Mouse (Mus musculus): ENCODE data around the gene D1Ertd622e. TPM values are rescaled to one million over a fixed set of nuclear protein-coding genes. Genes with fewer than 3 reads are reported as not detected.

D1Ertd622e gene
- polyA plus RNA-seq, 1 experiment = 13.7 TPM

GRCm38 (mm10) chr1:97650072-97650471, 11.8 kb downstream of the D1Ertd622e start:
- DNase-seq = no peak
- Histone ChIP-seq H3K4me3 (replicated peaks; ENCODE audit: extremely low read depth, low read depth, low read length) (no peak overlapping the region), H3K4me1 (ENCODE audit: control insufficient read depth, insufficient read depth, low read length) (peaks cover 3% of the 10 kb centered on the region)
- TF ChIP-seq CTCF (IDR thresholded peaks at IDR 0.05; ENCODE audit: insufficient read depth, low read length) (no peak), POLR2A (IDR thresholded peaks at IDR 0.05; ENCODE audit: borderline replicate concordance, extremely low read depth, low read depth, low read length) (no peak)
- WGBS = 32% methylated on average over 6 of the region's 6 CpGs

GRCm38 (mm10) chr1:97647037-97647436, 14.8 kb downstream of the D1Ertd622e start:
- TF ChIP-seq CTCF (IDR thresholded peaks at IDR 0.05; ENCODE audit: insufficient read depth, low read length) = peak; percentile 39
- no peak for TF ChIP-seq POLR2A (IDR thresholded peaks at IDR 0.05; ENCODE audit: borderline replicate concordance, extremely low read depth, low read depth, low read length)
- Histone ChIP-seq H3K4me1 (ENCODE audit: control insufficient read depth, insufficient read depth, low read length) (peaks cover 3% of the 10 kb centered on the region), H3K4me3 (replicated peaks; ENCODE audit: extremely low read depth, low read depth, low read length) (no peak overlapping the region)
- WGBS = 96% methylated on average over 1 of the region's 1 CpGs
- DNase-seq = no peak

DNA sequence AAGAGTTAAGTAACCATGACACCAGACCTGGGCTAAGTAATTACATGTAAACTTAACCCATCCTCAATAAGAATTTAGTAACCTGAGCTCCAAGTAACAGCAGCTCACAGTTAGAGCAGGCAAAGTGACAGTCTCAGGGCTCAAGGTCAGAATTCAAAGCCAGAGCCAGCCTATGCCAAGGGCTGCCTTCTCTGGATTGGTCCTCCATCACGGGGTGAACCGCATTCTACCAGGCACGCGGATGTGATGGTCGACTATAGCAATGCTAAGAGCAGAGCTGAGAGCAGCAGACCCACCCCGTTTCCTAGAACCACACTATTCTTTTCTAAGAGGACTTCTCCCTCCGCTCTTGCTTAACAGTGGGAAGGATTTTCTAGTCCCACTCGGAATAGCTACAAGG, 27.8 kb downstream of the D1Ertd622e start:
- 88% methylated on average over 8 of the region's 8 CpGs for WGBS
- Histone ChIP-seq H3K4me1 (ENCODE audit: control insufficient read depth, insufficient read depth, low read length) (no peaks in the 10 kb centered on the region), H3K4me3 (replicated peaks; ENCODE audit: extremely low read depth, low read depth, low read length) (no peak overlapping the region)
- DNase-seq = no peak
- no peak for TF ChIP-seq CTCF (IDR thresholded peaks at IDR 0.05; ENCODE audit: insufficient read depth, low read length)
- no peak for TF ChIP-seq POLR2A (IDR thresholded peaks at IDR 0.05; ENCODE audit: borderline replicate concordance, extremely low read depth, low read depth, low read length)

DNA sequence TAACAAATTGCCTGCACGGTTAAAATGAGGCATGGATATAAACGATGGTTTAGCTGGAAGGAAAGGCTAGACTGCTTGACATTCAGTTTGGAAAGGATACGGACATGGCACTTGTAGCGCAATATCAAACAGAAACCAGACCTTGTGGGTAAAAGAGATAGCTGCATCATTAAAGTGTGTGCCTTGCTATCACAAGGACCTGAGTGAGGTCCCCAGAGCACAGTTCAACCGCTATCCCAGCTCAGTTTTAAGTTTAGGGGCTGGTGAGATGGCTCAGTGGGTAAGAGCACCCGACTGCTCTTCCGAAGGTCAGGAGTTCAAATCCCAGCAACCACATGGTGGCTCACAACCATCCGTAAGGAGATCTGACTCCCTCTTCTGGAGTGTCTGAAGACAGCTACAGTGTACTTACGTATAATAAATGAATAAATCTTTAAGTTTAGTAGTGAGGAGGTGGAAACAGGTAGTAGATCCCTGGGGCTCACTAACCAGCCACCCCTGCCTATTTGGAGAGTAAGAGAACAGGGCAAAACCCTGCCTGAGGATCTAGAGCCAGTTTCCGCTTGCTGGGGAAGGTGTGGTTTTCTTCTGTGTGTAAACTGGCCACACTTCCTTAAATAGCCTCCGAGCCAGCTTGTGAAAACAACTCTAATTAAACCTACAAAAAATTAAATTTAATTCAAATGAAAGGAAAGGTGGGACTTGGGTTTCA, 29.2 kb downstream of the D1Ertd622e start:
- no peaks in the 10 kb centered on the region for H3K4me1 ChIP-seq (ENCODE audit: control insufficient read depth, insufficient read depth, low read length)
- no peak for DNase-seq
- WGBS = 80% methylated on average over 11 of the region's 11 CpGs
- no peak overlapping the region for H3K4me3 ChIP-seq (replicated peaks; ENCODE audit: extremely low read depth, low read depth, low read length)
- no peak for TF ChIP-seq CTCF (IDR thresholded peaks at IDR 0.05; ENCODE audit: insufficient read depth, low read length)
- no peak for TF ChIP-seq POLR2A (IDR thresholded peaks at IDR 0.05; ENCODE audit: borderline replicate concordance, extremely low read depth, low read depth, low read length)

DNA sequence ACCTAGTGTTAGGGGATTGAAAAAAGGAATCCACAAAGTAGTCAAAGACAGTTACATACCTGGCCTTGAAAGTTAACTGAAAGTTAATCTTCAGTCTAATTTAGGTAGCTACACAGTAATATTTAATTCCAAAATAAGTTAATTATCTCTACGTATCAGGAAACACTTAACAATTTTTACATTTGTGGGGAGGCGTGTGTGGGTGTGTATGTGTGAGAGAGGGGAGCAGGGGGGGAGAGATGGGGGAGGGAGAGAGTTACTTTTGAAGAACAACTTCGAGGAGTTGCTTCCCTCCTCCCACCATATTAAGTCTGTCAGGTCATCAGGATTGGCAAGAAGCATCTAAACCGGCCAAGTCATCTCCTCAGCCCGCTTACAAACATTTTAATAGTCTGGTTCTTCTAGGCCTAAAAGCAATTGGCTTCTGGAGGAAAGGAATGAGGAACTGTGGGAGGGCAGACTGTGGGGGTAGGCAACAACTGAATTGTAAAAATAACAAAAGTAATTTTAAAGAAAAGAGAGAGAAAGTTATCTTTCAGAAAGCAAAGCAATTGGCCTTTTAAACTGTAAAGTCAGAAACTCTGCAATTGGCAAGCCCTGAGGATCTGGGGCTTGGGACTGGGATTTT, 29.9 kb downstream of the D1Ertd622e start:
- no peak for DNase-seq
- H3K4me3 ChIP-seq (replicated peaks; ENCODE audit: extremely low read depth, low read depth, low read length) = no peak overlapping the region
- no peak for TF ChIP-seq POLR2A (IDR thresholded peaks at IDR 0.05; ENCODE audit: borderline replicate concordance, extremely low read depth, low read depth, low read length)
- no peak for TF ChIP-seq CTCF (IDR thresholded peaks at IDR 0.05; ENCODE audit: insufficient read depth, low read length)
- H3K4me1 ChIP-seq (ENCODE audit: control insufficient read depth, insufficient read depth, low read length) = no peaks in the 10 kb centered on the region
- 73% methylated on average over 5 of the region's 5 CpGs for WGBS

DNA sequence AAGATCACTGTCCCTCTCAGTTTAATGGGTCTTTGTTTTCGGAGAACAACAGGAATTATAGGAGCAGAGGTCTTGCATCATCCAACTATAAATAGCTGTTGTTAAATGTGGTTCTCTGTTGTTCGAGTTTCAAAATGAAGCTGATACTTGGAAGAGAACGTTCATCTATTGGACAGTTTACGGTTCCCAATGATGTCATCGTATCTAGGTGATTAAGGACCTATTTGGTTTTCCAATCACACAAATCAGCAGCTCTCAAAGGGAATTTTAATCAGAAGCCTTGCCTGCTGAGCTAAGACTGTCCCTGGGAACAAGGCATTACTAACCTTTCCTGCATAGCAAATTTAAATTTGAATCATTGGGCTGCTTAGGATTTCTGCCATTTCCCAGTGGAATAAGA, 31.7 kb downstream of the D1Ertd622e start:
- TF ChIP-seq POLR2A (IDR thresholded peaks at IDR 0.05; ENCODE audit: borderline replicate concordance, extremely low read depth, low read depth, low read length) = no peak
- TF ChIP-seq CTCF (IDR thresholded peaks at IDR 0.05; ENCODE audit: insufficient read depth, low read length) = no peak
- no peaks in the 10 kb centered on the region for H3K4me1 ChIP-seq (ENCODE audit: control insufficient read depth, insufficient read depth, low read length)
- 56% methylated on average over 5 of the region's 5 CpGs for WGBS
- DNase-seq = no peak
- H3K4me3 ChIP-seq (replicated peaks; ENCODE audit: extremely low read depth, low read depth, low read length) = no peak overlapping the region

DNA sequence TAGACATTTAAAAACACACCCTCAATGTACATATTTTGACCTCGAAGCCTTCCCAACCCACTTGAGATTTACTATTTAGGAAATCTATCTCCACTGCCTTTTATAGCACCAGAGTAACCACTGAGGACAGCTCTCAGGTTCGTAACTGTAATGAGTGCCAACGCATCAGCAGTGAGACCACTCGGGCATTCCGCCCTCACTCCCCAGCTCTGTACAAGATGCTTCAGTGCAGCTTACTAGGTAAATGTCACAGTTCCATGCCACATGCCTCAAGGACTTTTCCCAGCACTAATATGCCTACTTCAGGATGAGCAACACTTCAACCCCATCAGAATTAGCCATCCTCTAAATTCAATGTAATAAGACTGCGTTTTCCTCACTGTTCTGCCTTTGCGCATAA, 33.0 kb downstream of the D1Ertd622e start:
- H3K4me3 ChIP-seq (replicated peaks; ENCODE audit: extremely low read depth, low read depth, low read length) = no peak overlapping the region
- WGBS = 87% methylated on average over 7 of the region's 7 CpGs
- TF ChIP-seq CTCF (IDR thresholded peaks at IDR 0.05; ENCODE audit: insufficient read depth, low read length) = no peak

DNA sequence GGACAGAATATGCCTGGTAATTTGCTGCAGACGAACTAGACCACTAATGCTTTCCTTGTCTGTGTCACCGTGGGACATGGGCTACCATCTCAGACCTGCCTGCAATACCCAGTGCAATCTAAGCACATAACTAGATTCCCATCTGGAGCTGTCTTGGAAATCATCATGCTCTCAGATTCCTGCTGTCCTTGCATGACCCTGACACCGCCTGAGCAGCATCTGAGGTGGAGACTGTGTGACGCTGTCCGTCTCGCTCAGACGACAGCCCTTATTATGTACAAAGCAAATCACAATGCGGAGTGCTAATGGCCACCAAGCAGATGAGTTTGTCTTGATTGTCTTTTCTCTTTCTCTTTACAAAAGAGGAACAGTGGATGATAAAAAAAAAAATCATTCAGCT, 33.9 kb downstream of the D1Ertd622e start:
- no peak for TF ChIP-seq CTCF (IDR thresholded peaks at IDR 0.05; ENCODE audit: insufficient read depth, low read length)
- TF ChIP-seq POLR2A (IDR thresholded peaks at IDR 0.05; ENCODE audit: borderline replicate concordance, extremely low read depth, low read depth, low read length) = no peak
- H3K4me1 ChIP-seq (ENCODE audit: control insufficient read depth, insufficient read depth, low read length) = no peaks in the 10 kb centered on the region
- WGBS = 89% methylated on average over 8 of the region's 8 CpGs
- no peak overlapping the region for H3K4me3 ChIP-seq (replicated peaks; ENCODE audit: extremely low read depth, low read depth, low read length)
- no peak for DNase-seq

More for the DNA sequence above, 33.0 kb downstream of the D1Ertd622e start:
- no peaks in the 10 kb centered on the region for H3K4me1 ChIP-seq (ENCODE audit: control insufficient read depth, insufficient read depth, low read length)
- no peak for DNase-seq

GRCm38 (mm10) chr1:97625427-97625826, 36.4 kb downstream of the D1Ertd622e start:
- no peak for DNase-seq
- TF ChIP-seq POLR2A (IDR thresholded peaks at IDR 0.05; ENCODE audit: borderline replicate concordance, extremely low read depth, low read depth, low read length) (no peak), CTCF (IDR thresholded peaks at IDR 0.05; ENCODE audit: insufficient read depth, low read length) (no peak)
- Histone ChIP-seq H3K4me3 (replicated peaks; ENCODE audit: extremely low read depth, low read depth, low read length) (no peak overlapping the region), H3K4me1 (ENCODE audit: control insufficient read depth, insufficient read depth, low read length) (no peaks in the 10 kb centered on the region)
- 62% methylated on average over 6 of the region's 6 CpGs for WGBS

- no peak overlapping the region for H3K4me3 ChIP-seq (replicated peaks; ENCODE audit: extremely low read depth, low read depth, low read length)
- TF ChIP-seq CTCF (IDR thresholded peaks at IDR 0.05; ENCODE audit: insufficient read depth, low read length) (no peak), POLR2A (IDR thresholded peaks at IDR 0.05; ENCODE audit: borderline replicate concordance, extremely low read depth, low read depth, low read length) (no peak)
- no peaks in the 10 kb centered on the region for H3K4me1 ChIP-seq (ENCODE audit: control insufficient read depth, insufficient read depth, low read length)
- 69% methylated on average over 2 of the region's 2 CpGs for WGBS
- no peak for DNase-seq
These were observed 37.5 kb downstream of the D1Ertd622e start for GRCm38 (mm10) chr1:97624386-97624785.

Data from lung, adult 2 months (tissue).